Mouse (Mus musculus) liver, embryonic 13.5 days (tissue): ENCODE data around the gene Fpgs. TPM values are rescaled to one million over a fixed set of nuclear protein-coding genes. Genes with fewer than 3 reads are reported as not detected.

Source experiments
- ATAC-seq: fragments of 200-750 bp; cut with Nextera tagmentation; 2 replicates; pipeline ENCODE4 v1.8.0; 2017; ENCODE audit warnings: low read depth, mild to moderate bottlenecking, moderate number of reproducible peaks, moderate library complexity
- DNase-seq: peaks from one replicate; pipeline ENCODE4 v3.0.0; 2022
- H3K27ac ChIP-seq: fragments of 300-500 bp; sonication (generic); 2 replicates; pipeline ENCODE4 v1.5.1; 2015; ENCODE audit warnings: moderate library complexity, mild to moderate bottlenecking, inconsistent platforms
- H3K27me3 ChIP-seq: fragments of 300-500 bp; sonication (generic); 2 replicates; pipeline ENCODE4 v1.6.1; 2015; ENCODE audit warnings: mild to moderate bottlenecking, inconsistent platforms
- H3K36me3 ChIP-seq: fragments of 300-500 bp; sonication (generic); 2 replicates; pipeline ENCODE4 v1.6.1; 2015; ENCODE audit warnings: mild to moderate bottlenecking, inconsistent platforms
- H3K4me1 ChIP-seq: fragments of 300-500 bp; sonication (generic); replicated peaks from 2 replicates; pipeline ENCODE4 v1.6.1; 2015; ENCODE audit warnings: inconsistent platforms
- H3K4me2 ChIP-seq: fragments of 300-500 bp; sonication (generic); 2 replicates; pipeline ENCODE4 v1.6.1; 2015; ENCODE audit warnings: inconsistent platforms, mild to moderate bottlenecking, moderate library complexity
- H3K4me3 ChIP-seq: fragments of 300-500 bp; sonication (generic); replicated peaks from 2 replicates; pipeline ENCODE4 v1.5.1; 2015; ENCODE audit warnings: mild to moderate bottlenecking, inconsistent platforms
- H3K9ac ChIP-seq: fragments of 300-500 bp; sonication (generic); 2 replicates; pipeline ENCODE4 v1.6.1; 2015; ENCODE audit warnings: mild to moderate bottlenecking, inconsistent platforms
- H3K9me3 ChIP-seq: fragments of 300-500 bp; sonication (generic); replicated peaks from 2 replicates; pipeline ENCODE4 v1.6.1; 2016; ENCODE audit warnings: inconsistent platforms
- WGBS: fragments of 180-500 bp; shearing (Covaris S2); methylation state at CpG from one replicate; pipeline ENCODE4 v1.1.7; 2015; ENCODE audit not compliant: insufficient replicate concordance; 5-methylcytosine and 5-hydroxymethylcytosine counted together
- polyA plus RNA-seq: library from polyadenylated mRNA; unstranded; fragments of >200 nt; fragmentation: Nextera tagmentation; extraction: Ambion mirVana; gene quantifications from 2 replicates; pipeline ENCODE4 v1.2.1, GENCODE M21; 2015

Fpgs gene
- polyA plus RNA-seq, 1 experiment from 2014 or later: 31.1 TPM

GRCm38 (mm10) chr2:32647366-32647765 is 56.6 kb downstream of the Fpgs start:
- WGBS: 58% methylated on average over 7 of the region's 7 CpGs
- H3K27me3 ChIP-seq: no peaks in the 10 kb centered on the region
- no peaks in the 10 kb centered on the region for H3K9me3 ChIP-seq
- DNase-seq (no peak), ATAC-seq (no peak)
- H3K27ac ChIP-seq: peak overlapping the region; percentile 45; the same call in 1 of the 2 replicates
- H3K4me2 ChIP-seq: peak overlapping the region; percentile 60
- peaks cover 56% of the 10 kb centered on the region for H3K4me1 ChIP-seq
- peak overlapping the region; percentile 68 for H3K9ac ChIP-seq
- peak overlapping the region; percentile 58 for H3K4me3 ChIP-seq
- no peaks in the 10 kb centered on the region for H3K36me3 ChIP-seq

GRCm38 (mm10) chr2:32646379-32647056 is 57.4 kb downstream of the Fpgs start, which contains the start of gene Eng:
TSS of gene Eng (plus strand) at chr2:32646595.
- peaks cover 56% of the 10 kb centered on the region for H3K4me1 ChIP-seq
- peak within 1 kb of the TSS; percentile 81 for H3K27ac ChIP-seq
- no peak for DNase-seq
- no peaks in the 10 kb centered on the region for H3K27me3 ChIP-seq
- H3K9ac ChIP-seq: peak within 1 kb of the TSS; percentile 68
- ATAC-seq: 0 out of 2 replicates have a peak, but pooled peaks have one; percentile 11
- H3K4me3 ChIP-seq: peak within 1 kb of the TSS; percentile 58
- H3K36me3 ChIP-seq: no peaks in the 10 kb centered on the region
- H3K9me3 ChIP-seq: no peaks in the 10 kb centered on the region
- 23% methylated on average over 31 of the region's 31 CpGs for WGBS
- H3K4me2 ChIP-seq: peak within 1 kb of the TSS; percentile 60

GRCm38 (mm10) chr2:32645647-32646046 is 58.3 kb downstream of the Fpgs start:
- H3K4me2 ChIP-seq: no peak overlapping the region; the same call in 1 of the 2 replicates
- 43% methylated on average over 3 of the region's 3 CpGs for WGBS
- H3K27ac ChIP-seq: peak overlapping the region; percentile 81
- no peaks in the 10 kb centered on the region for H3K27me3 ChIP-seq
- no peak for ATAC-seq
- no peaks in the 10 kb centered on the region for H3K36me3 ChIP-seq
- no peak for DNase-seq
- H3K4me1 ChIP-seq: peaks cover 59% of the 10 kb centered on the region
- no peaks in the 10 kb centered on the region for H3K9me3 ChIP-seq
- no peak overlapping the region for H3K4me3 ChIP-seq
- H3K9ac ChIP-seq: no peak overlapping the region

- Histone ChIP-seq H3K36me3 (no peaks in the 10 kb centered on the region), H3K9me3 (no peaks in the 10 kb centered on the region), H3K27me3 (no peaks in the 10 kb centered on the region), H3K4me3 (no peak overlapping the region), H3K4me2 (peak overlapping the region; percentile 38), H3K4me1 (peaks cover 62% of the 10 kb centered on the region), H3K9ac (peak overlapping the region; percentile 49), H3K27ac (peak overlapping the region; percentile 81)
- WGBS: 39% methylated on average over 8 of the region's 8 CpGs
- ATAC-seq: peak; percentile 86
- DNase-seq: peak; percentile 35
Measured at GRCm38 (mm10) chr2:32644799-32645475, 59.0 kb downstream of the Fpgs start.

GRCm38 (mm10) chr2:32644083-32644482 is 59.9 kb downstream of the Fpgs start:
- ATAC-seq (no peak), DNase-seq (no peak)
- Histone ChIP-seq H3K9ac (peak overlapping the region; percentile 18; the same call in 1 of the 2 replicates), H3K4me2 (no peak overlapping the region), H3K9me3 (no peaks in the 10 kb centered on the region), H3K27ac (peak overlapping the region; percentile 81), H3K4me1 (peaks cover 62% of the 10 kb centered on the region), H3K4me3 (no peak overlapping the region), H3K36me3 (no peaks in the 10 kb centered on the region), H3K27me3 (no peaks in the 10 kb centered on the region)
- 36% methylated on average over 9 of the region's 9 CpGs for WGBS

DNA sequence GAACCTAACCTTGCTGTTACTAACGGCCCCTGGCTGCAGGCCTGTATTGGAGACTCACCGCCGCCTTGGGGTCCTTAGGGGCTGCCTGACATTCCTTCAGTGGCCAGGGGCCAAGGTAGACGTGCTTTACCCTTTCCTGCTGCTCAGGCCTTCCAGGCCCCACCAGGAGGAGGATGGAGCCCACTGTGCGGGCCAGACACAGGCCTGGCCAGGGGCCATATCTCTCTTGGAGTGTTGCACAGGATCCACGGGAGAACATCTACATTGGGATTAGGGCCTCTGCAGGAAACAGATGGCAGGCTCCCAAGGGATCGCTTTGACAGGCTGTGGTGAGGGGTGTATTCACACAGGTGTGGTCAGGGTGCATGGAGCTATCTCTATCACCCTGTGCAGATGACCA is 61.1 kb downstream of the Fpgs start:
- peaks cover 56% of the 10 kb centered on the region for H3K4me1 ChIP-seq

GRCm38 (mm10) chr2:32641810-32642209 is 62.1 kb downstream of the Fpgs start:
- Histone ChIP-seq H3K4me1 (peaks cover 56% of the 10 kb centered on the region), H3K9ac (no peak overlapping the region), H3K36me3 (no peaks in the 10 kb centered on the region), H3K27ac (no peak overlapping the region), H3K4me3 (no peak overlapping the region), H3K27me3 (no peaks in the 10 kb centered on the region), H3K9me3 (no peaks in the 10 kb centered on the region), H3K4me2 (no peak overlapping the region)
- 70% methylated on average over 5 of the region's 5 CpGs for WGBS
- DNase-seq: no peak
- no peak for ATAC-seq

More for the DNA sequence above, 61.1 kb downstream of the Fpgs start:
- Histone ChIP-seq H3K36me3 (no peaks in the 10 kb centered on the region), H3K4me2 (no peak overlapping the region), H3K4me3 (no peak overlapping the region), H3K27ac (no peak overlapping the region), H3K9ac (no peak overlapping the region), H3K9me3 (no peaks in the 10 kb centered on the region), H3K27me3 (no peaks in the 10 kb centered on the region)
- WGBS: 72% methylated on average over 7 of the region's 7 CpGs
- DNase-seq (no peak), ATAC-seq (no peak)

DNA sequence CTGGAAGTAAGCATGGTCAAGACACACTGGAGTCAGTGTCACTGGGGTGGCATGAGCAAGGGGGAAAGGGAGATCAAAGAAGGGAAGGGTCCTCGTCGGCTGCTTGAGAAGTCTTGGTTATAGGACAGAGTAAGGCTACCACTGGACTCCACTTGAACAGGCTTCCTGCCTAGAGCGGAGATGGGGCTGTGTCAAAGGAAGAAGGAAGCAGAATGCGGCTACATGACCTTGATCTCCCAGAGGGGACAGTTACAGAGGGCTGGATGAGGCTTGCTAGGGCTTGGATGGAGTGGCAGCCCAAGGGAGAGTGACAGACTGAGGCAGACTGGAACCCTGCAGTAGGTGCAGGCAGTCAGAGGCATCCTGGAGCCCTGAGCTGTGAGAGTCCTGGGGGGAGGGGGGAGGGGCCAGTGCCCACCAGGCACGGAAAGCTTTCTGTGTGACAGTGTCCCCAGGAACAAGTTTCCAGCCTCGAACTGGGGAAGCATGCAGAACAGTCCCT is 63.3 kb downstream of the Fpgs start:
- Histone ChIP-seq H3K4me2 (no peak overlapping the region), H3K27ac (0 out of 2 replicates have a peak overlapping the region, but pooled peaks have one; percentile 32), H3K4me3 (no peak overlapping the region), H3K9ac (0 out of 2 replicates have a peak overlapping the region, but pooled peaks have one; percentile 4), H3K4me1 (peaks cover 47% of the 10 kb centered on the region), H3K36me3 (no peaks in the 10 kb centered on the region), H3K9me3 (no peaks in the 10 kb centered on the region), H3K27me3 (no peaks in the 10 kb centered on the region)
- no peak for ATAC-seq
- no peak for DNase-seq
- WGBS: 50% methylated on average over 6 of the region's 6 CpGs

DNA sequence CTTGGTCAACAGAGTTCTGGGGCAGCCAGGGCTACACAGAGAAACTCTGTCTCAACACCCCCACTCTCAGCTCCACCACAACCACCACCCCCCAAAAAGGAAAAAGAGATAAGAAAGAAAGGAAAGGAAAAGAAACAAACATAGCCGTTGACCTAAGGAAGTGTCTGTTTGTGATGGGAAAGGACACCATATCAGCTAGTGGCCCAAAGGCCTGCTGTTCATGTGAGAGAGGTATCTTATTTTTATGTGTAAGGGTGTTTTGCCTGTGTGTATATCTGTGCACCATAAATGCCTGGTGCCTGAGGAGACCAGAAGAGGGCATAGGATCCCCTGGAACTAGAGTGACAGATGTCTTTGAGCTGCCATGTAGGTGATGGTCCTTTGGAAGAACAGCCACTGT is 64.3 kb downstream of the Fpgs start:
- Histone ChIP-seq H3K36me3 (no peaks in the 10 kb centered on the region), H3K27ac (no peak overlapping the region), H3K9me3 (no peaks in the 10 kb centered on the region), H3K9ac (no peak overlapping the region), H3K4me3 (no peak overlapping the region), H3K27me3 (no peaks in the 10 kb centered on the region), H3K4me2 (no peak overlapping the region), H3K4me1 (peaks cover 37% of the 10 kb centered on the region)
- WGBS: 16% methylated on average over 1 of the region's 1 CpGs
- ATAC-seq (no peak), DNase-seq (no peak)

DNA sequence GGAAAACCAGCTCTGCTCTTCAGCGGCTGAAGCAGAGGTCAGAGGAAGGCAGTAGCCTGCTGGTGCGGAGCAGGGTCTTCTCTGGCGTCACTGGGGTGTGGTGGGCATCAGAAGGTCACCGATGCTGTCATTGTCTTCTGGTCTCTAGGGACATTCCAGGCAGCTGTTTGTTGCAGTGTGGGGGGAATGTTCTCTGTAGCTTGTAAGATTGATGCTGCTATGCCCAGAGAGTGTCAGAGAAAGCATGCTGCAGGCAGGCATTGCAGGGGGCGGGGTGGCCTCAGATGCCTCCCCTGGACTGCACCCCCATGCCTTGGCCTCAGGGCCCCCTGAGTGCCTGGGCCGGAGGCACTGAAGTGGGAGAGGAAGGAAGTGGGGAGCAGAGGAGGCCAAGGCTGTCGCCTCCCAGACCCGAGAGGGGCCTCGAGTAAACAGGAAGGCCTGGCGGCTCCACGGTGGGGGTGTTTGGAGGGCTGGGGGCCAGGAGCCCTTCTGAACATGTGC is 66.1 kb downstream of the Fpgs start:
- H3K4me3 ChIP-seq: no peak overlapping the region
- H3K27ac ChIP-seq: peak overlapping the region; percentile 47
- H3K9ac ChIP-seq: no peak overlapping the region
- no peaks in the 10 kb centered on the region for H3K36me3 ChIP-seq
- no peaks in the 10 kb centered on the region for H3K9me3 ChIP-seq
- no peak overlapping the region for H3K4me2 ChIP-seq
- WGBS: 28% methylated on average over 11 of the region's 11 CpGs
- H3K4me1 ChIP-seq: peaks cover 24% of the 10 kb centered on the region
- DNase-seq (no peak), ATAC-seq (peak; percentile 71)
- no peaks in the 10 kb centered on the region for H3K27me3 ChIP-seq

DNA sequence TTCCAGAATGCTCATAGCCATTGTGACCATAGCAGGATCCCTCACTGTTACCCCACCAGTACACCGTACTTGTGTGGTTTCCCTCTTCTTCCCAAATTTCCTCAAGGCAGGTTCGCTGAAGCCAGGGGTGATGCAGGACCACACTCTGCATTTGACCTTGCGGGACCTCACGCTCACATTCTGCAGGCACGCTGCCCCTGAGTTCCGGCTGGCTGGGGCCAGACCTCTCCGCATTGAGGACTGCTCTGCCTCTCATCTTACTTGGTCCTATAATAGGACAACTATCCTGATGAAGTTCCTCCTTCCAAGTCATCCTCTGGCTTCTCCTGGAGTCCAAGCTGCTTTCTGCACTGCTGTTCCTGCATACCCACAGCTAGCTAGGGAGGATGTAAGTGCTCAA is 67.3 kb downstream of the Fpgs start:
- Histone ChIP-seq H3K9ac (no peak overlapping the region), H3K4me1 (peaks cover 24% of the 10 kb centered on the region), H3K9me3 (no peaks in the 10 kb centered on the region), H3K27me3 (no peaks in the 10 kb centered on the region), H3K4me3 (no peak overlapping the region), H3K4me2 (no peak overlapping the region), H3K27ac (peak overlapping the region; percentile 49; the same call in 1 of the 2 replicates), H3K36me3 (no peaks in the 10 kb centered on the region)
- ATAC-seq: no peak
- 79% methylated on average over 7 of the region's 7 CpGs for WGBS
- DNase-seq: no peak
